Mouse (Mus musculus): ENCODE data around the gene Tex52. TPM values are rescaled to one million over a fixed set of nuclear protein-coding genes. Genes with fewer than 3 reads are reported as not detected.

The Tex52 gene
- total RNA-seq (2023; ENCODE audit: inconsistent age), result not detected in 4 replicates

GRCm38 (mm10) chr6:128375192-128375591 lies at the start of gene Tex52, which contains the start of gene Gm44596:
Gene Tex52, plus strand, starts transcription at chr6:128375456.
Gene Gm44596, plus strand, starts transcription at chr6:128375503.

GRCm38 (mm10) chr6:128355726-128356416 lies 19.4 kb upstream of the Tex52 start, which contains the start of gene Tulp3:
Gene Tulp3, minus strand, starts transcription at chr6:128355851.

GRCm38 (mm10) chr6:128362381-128363006 lies 12.8 kb upstream of the Tex52 start, which contains the start of the genes Rhno1 and Foxm1:
Gene Rhno1, minus strand, starts transcription at chr6:128362911.
Gene Foxm1, plus strand, starts transcription at chr6:128362967.

GRCm38 (mm10) chr6:128398996-128399395 lies 23.7 kb downstream of the Tex52 start, which contains the start of gene Nrip2:
Gene Nrip2, plus strand, starts transcription at chr6:128399296.

GRCm38 (mm10) chr6:128424269-128425019 lies 49.2 kb downstream of the Tex52 start, which contains the start of gene Itfg2:
Gene Itfg2, minus strand, starts transcription at chr6:128424931.

Other genes starting within 250 kb of the Tex52 start
- gene Tspan9, start 231.9 kb upstream of the Tex52 start, total RNA-seq (2023; ENCODE audit: inconsistent age), result 0.13 to 2.2 TPM (median 0.26 TPM) in 3 of 4 replicates, not detected in the other
- not detected in 4 replicates for gene Tead4, start 74.6 kb upstream of the Tex52 start, total RNA-seq (2023; ENCODE audit: inconsistent age)
- 3.2 to 4.7 TPM (median 4.1 TPM) in 4 replicates for gene Tulp3, start 19.6 kb upstream of the Tex52 start, total RNA-seq (2023; ENCODE audit: inconsistent age)
- 46.6 to 51.9 TPM (median 49.4 TPM) in 4 replicates for gene Rhno1, start 12.5 kb upstream of the Tex52 start, total RNA-seq (2023; ENCODE audit: inconsistent age)
- 10.3 to 13.7 TPM (median 13.0 TPM) in 4 replicates for gene Foxm1, start 12.5 kb upstream of the Tex52 start, total RNA-seq (2023; ENCODE audit: inconsistent age)
- gene Gm44596, start within 50 bp of the Tex52 start, total RNA-seq (2023; ENCODE audit: inconsistent age), result not detected in 4 replicates
- gene Nrip2, start 23.8 kb downstream of the Tex52 start, total RNA-seq (2023; ENCODE audit: inconsistent age), result not detected in 4 replicates
- 40.0 to 51.5 TPM (median 49.4 TPM) in 4 replicates for gene Itfg2, start 49.5 kb downstream of the Tex52 start, total RNA-seq (2023; ENCODE audit: inconsistent age)
- gene Fkbp4, start 63.2 kb downstream of the Tex52 start, total RNA-seq (2023; ENCODE audit: inconsistent age), result 78.3 to 103 TPM (median 84.6 TPM) in 4 replicates
- gene Pzp, start 151.3 kb downstream of the Tex52 start, total RNA-seq (2023; ENCODE audit: inconsistent age), result not detected in 4 replicates
- gene A2ml1, start 206.2 kb downstream of the Tex52 start, total RNA-seq (2023; ENCODE audit: inconsistent age), result not detected in 4 replicates
- 1.1 TPM in 1 of 4 replicates, not detected in the others for gene Klrb1a, start 248.1 kb downstream of the Tex52 start, total RNA-seq (2023; ENCODE audit: inconsistent age)

Measured in B cell, adult (primary cell).